Mouse (Mus musculus) megakaryocyte, embryonic 14.5 days (primary cell): ENCODE measurements around the gene Gria1.

Experiments
- FLI1 ChIP-seq: IDR thresholded peaks from 2 replicates; pipeline ENCODE4 v1.6.1; 2012; ENCODE audit warnings: low read length, inconsistent platforms, mixed read lengths
- GATA1 ChIP-seq: IDR thresholded peaks from 3 replicates; pipeline ENCODE4 v1.6.1; 2012; ENCODE audit warnings: mixed read lengths, low read length, inconsistent platforms, borderline replicate concordance

DNA sequence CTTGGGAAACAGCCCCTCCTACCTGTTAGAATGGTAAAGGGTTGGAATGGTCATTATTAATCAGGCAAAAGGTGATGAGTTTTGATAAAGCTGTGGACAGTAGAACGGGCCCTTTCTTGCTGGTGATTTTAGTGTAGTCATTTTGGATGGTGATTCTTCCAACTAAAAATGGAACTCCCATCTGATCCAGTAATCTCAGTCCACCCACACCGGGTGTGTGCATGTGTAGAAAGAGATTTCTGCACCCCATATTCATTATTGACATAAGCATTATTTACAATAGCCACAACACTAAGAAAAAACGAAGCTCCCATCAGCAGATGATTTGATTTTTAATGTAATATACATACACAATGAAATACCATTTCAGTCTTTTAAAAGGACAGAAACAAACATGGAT, 30.9 kb downstream of the Gria1 start:
- no peak for TF ChIP-seq GATA1
- no peak for TF ChIP-seq FLI1
